Mouse (Mus musculus): ENCODE data around the gene Chd1.

GRCm38 (mm10) chr17:15677970-15678645 lies 26.7 kb upstream of the Chd1 start:
- no peak for TF ChIP-seq POLR2A (IDR thresholded peaks at IDR 0.05; ENCODE audit: borderline replicate concordance, low read depth, low read length)
- no peak for TF ChIP-seq CTCF (IDR thresholded peaks at IDR 0.05; ENCODE audit: low read depth, low read length)
